Mouse (Mus musculus): ENCODE measurements around the gene Lemd1. TPM values are rescaled to one million over a fixed set of nuclear protein-coding genes. Genes with fewer than 3 reads are reported as not detected.
"Not testable (repeated sequence)": the region's sequence is repeated elsewhere in the genome, so short reads cannot be mapped to it uniquely, and the experiment has no call there.

The Lemd1 gene
- polyA plus RNA-seq, 1 experiment, result not detected

DNA sequence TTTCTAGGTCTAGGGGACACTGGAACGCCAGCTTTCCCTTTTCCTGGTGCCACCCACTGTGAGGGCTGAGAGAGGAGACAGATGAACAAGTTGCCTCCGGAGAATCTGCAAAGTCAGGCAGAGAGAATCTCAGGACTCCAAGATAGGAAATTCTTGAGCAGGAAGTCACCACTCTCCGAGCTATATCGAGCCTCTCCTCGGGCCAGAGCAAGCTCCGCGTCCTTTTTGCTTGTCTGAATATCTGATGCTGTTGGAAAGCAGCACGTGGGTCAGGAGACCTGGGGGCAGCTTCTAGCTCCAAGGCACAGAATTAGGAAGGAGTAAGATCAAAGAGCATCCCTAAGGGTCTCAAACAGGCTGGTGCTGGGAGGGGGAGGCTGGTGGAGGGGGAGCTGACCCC lies 37.5 kb upstream of the Lemd1 start:
- TF ChIP-seq POLR2A (IDR thresholded peaks at IDR 0.05; ENCODE audit: low read depth, low read length), result no peak
- TF ChIP-seq CTCF (IDR thresholded peaks at IDR 0.05; ENCODE audit: extremely low read depth, insufficient read depth, insufficient read length, insufficient replicate concordance), result no peak
- Histone ChIP-seq H3K4me1 (ENCODE audit: control insufficient read depth, insufficient read depth, insufficient read length) (no peaks in the 10 kb centered on the region), H3K27me3 (ENCODE audit: control insufficient read depth, insufficient read depth, low read length) (no peaks in the 10 kb centered on the region), H3K36me3 (ENCODE audit: control insufficient read depth, insufficient read depth, low read length) (no peaks in the 10 kb centered on the region), H3K27ac (ENCODE audit: insufficient read depth, low read length) (no peak overlapping the region), H3K4me3 (ENCODE audit: extremely low read depth, insufficient read depth, insufficient read length) (no peak overlapping the region)
- no peak for DNase-seq (ENCODE audit: low read depth in 1 of 2, low spot score in 2 of 2)
- WGBS, result 80% methylated on average over 8 of the region's 8 CpGs

DNA sequence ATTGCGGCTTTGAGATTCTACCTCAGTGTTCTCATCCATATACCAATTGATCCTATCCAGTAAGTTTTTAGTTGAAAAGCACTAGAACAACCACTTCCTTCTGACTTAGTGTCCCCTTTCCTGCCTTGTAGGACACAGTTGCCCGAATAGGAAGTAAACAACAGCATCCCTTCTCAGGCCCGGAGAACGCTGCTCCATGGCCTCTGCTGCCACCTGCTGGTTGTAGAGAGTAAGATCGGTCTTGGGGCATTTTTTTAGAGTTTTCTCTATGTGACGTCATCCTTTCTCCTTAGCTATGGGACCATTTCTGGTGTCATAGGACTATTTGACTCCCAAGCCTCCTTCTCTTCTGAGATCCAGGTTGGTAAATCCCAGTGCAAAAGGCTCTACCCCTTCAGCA lies 35.5 kb upstream of the Lemd1 start:
- H3K36me3 ChIP-seq (ENCODE audit: control insufficient read depth, insufficient read depth, low read length), result no peaks in the 10 kb centered on the region
- H3K4me3 ChIP-seq (ENCODE audit: extremely low read depth, insufficient read depth, insufficient read length), result no peak overlapping the region
- no peaks in the 10 kb centered on the region for H3K27me3 ChIP-seq (ENCODE audit: control insufficient read depth, insufficient read depth, low read length)
- H3K4me1 ChIP-seq (ENCODE audit: control insufficient read depth, insufficient read depth, insufficient read length), result no peaks in the 10 kb centered on the region
- DNase-seq (ENCODE audit: low read depth in 1 of 2, low spot score in 2 of 2), result peak; percentile 57 to 67
- H3K27ac ChIP-seq (ENCODE audit: insufficient read depth, low read length), result no peak overlapping the region
- TF ChIP-seq CTCF (IDR thresholded peaks at IDR 0.05; ENCODE audit: extremely low read depth, insufficient read depth, insufficient read length, insufficient replicate concordance), result peak; percentile 83; the same call in 1 of the 2 replicates
- TF ChIP-seq POLR2A (IDR thresholded peaks at IDR 0.05; ENCODE audit: low read depth, low read length), result no peak
- WGBS, result 13% methylated on average over 6 of the region's 6 CpGs

DNA sequence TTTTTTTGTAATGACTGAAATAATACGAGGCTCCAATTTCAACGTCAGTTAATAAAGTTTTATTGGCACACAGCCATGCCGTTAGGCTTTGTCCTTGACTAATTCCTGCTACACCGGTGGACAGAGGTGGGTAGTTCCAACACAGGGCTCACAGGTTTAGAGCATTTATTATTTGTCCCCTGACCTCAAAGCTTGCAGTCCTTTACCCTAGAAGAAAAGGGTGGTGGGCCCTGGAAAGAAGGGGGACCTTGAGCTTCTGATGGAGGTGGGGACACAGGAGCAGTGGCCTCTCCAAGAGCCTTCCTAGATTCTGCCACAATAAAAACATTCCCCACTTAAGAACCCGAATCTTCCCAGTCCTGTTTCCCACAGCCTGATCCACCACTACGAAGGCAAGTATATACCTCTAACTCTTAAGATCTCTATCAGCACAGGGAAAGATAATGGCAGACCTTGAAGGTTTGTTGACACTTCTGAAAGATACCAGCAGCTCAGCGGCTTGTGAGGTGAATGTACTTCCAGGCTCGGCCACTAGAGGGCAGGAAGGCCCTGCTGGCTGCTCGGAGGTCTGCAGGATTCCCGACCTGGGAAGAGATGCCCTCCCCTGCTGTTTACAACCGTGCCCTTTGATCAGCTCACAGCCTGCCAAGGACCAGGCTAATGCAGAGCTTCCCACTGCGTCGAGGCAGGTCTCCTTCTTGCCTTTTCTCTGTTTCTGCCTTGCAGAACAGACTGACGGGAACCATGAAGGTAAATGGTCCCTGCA lies 34.0 kb upstream of the Lemd1 start:
- Histone ChIP-seq H3K4me1 (ENCODE audit: control insufficient read depth, insufficient read depth, insufficient read length) (no peaks in the 10 kb centered on the region), H3K27me3 (ENCODE audit: control insufficient read depth, insufficient read depth, low read length) (no peaks in the 10 kb centered on the region), H3K27ac (ENCODE audit: insufficient read depth, low read length) (no peak overlapping the region), H3K36me3 (ENCODE audit: control insufficient read depth, insufficient read depth, low read length) (no peaks in the 10 kb centered on the region), H3K4me3 (ENCODE audit: extremely low read depth, insufficient read depth, insufficient read length) (no peak overlapping the region)
- DNase-seq (ENCODE audit: low read depth in 1 of 2, low spot score in 2 of 2), result peak in 1 of 2 experiments; percentile 69
- 31% methylated on average over 14 of the region's 14 CpGs for WGBS
- TF ChIP-seq CTCF (IDR thresholded peaks at IDR 0.05; ENCODE audit: extremely low read depth, insufficient read depth, insufficient read length, insufficient replicate concordance) (peak; percentile 91), POLR2A (IDR thresholded peaks at IDR 0.05; ENCODE audit: low read depth, low read length) (no peak)

DNA sequence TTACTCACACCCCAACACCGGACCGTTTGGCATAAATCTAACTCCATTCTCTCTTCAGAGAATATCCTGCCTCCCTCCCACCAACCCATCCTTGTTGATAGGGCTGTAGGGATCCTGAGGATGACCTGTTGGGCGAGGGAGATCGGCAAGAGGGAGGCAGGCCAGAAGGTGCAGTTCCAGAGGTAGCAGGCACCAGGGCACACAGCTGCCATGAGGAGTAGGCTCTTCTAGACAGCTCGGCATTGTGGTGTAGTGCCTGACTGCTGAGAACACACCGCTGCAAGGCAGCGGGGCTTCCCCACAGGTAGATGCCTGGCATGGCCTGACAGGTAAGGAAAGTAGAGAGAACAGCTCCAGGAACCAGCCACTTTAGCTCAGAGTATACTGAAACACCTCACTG lies 33.4 kb upstream of the Lemd1 start:
- Histone ChIP-seq H3K36me3 (ENCODE audit: control insufficient read depth, insufficient read depth, low read length) (no peaks in the 10 kb centered on the region), H3K27me3 (ENCODE audit: control insufficient read depth, insufficient read depth, low read length) (no peaks in the 10 kb centered on the region), H3K27ac (ENCODE audit: insufficient read depth, low read length) (no peak overlapping the region), H3K4me3 (ENCODE audit: extremely low read depth, insufficient read depth, insufficient read length) (no peak overlapping the region), H3K4me1 (ENCODE audit: control insufficient read depth, insufficient read depth, insufficient read length) (no peaks in the 10 kb centered on the region)
- DNase-seq (ENCODE audit: low read depth in 1 of 2, low spot score in 2 of 2), result no peak
- TF ChIP-seq POLR2A (IDR thresholded peaks at IDR 0.05; ENCODE audit: low read depth, low read length), result no peak
- TF ChIP-seq CTCF (IDR thresholded peaks at IDR 0.05; ENCODE audit: extremely low read depth, insufficient read depth, insufficient read length, insufficient replicate concordance), result no peak
- WGBS, result 61% methylated on average over 7 of the region's 7 CpGs

DNA sequence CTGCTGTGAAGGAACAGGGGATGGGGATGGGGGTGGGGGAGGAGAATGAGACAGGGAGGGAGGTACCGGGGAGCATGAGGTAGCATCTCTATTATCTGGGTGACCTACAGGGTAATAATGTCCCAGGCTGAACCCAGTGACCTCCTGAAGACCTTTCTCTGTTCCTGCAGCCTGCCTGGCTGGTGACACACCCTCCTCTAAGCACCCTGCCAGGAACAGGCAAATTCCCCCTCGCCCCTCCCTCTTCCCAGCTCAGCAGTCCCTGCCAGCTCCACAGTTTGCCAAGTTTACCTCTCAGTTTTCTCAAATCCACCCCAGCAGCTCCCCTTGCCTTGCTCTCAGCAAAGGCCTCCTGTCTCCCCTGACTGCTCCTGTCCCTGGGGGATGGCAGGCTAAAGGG lies 32.5 kb upstream of the Lemd1 start:
- no peak overlapping the region for H3K27ac ChIP-seq (ENCODE audit: insufficient read depth, low read length)

DNA sequence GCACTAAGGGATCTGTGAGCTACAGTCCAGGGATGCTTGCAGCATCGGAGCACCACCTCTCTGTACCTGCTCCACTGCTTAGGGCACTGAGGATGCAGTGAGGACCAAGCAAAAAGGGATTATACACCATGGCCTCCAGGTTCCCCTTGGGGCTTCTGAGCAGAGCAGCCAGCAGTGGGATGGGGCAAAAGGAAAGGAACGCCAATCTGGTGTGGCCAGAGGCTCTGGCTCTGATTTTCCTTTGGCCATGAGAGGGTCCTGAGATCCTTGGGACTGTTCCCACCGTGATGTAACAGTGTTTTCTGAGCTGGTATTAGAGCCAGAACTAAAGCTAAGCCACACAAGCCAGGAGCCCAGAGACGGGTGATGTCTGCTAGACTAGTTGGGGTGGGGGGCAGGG lies 31.6 kb upstream of the Lemd1 start:
- Histone ChIP-seq H3K27ac (ENCODE audit: insufficient read depth, low read length) (no peak overlapping the region), H3K36me3 (ENCODE audit: control insufficient read depth, insufficient read depth, low read length) (no peaks in the 10 kb centered on the region), H3K4me3 (ENCODE audit: extremely low read depth, insufficient read depth, insufficient read length) (no peak overlapping the region), H3K4me1 (ENCODE audit: control insufficient read depth, insufficient read depth, insufficient read length) (no peaks in the 10 kb centered on the region), H3K27me3 (ENCODE audit: control insufficient read depth, insufficient read depth, low read length) (no peaks in the 10 kb centered on the region)
- TF ChIP-seq CTCF (IDR thresholded peaks at IDR 0.05; ENCODE audit: extremely low read depth, insufficient read depth, insufficient read length, insufficient replicate concordance) (no peak), POLR2A (IDR thresholded peaks at IDR 0.05; ENCODE audit: low read depth, low read length) (no peak)
- 68% methylated on average over 4 of the region's 4 CpGs for WGBS
- no peak for DNase-seq (ENCODE audit: low read depth in 1 of 2, low spot score in 2 of 2)

More for the DNA sequence above, 32.5 kb upstream of the Lemd1 start:
- H3K36me3 ChIP-seq (ENCODE audit: control insufficient read depth, insufficient read depth, low read length), result no peaks in the 10 kb centered on the region
- H3K4me1 ChIP-seq (ENCODE audit: control insufficient read depth, insufficient read depth, insufficient read length), result no peaks in the 10 kb centered on the region
- no peak overlapping the region for H3K4me3 ChIP-seq (ENCODE audit: extremely low read depth, insufficient read depth, insufficient read length)
- WGBS, result 79% methylated on average over 2 of the region's 2 CpGs
- TF ChIP-seq POLR2A (IDR thresholded peaks at IDR 0.05; ENCODE audit: low read depth, low read length), result no peak
- TF ChIP-seq CTCF (IDR thresholded peaks at IDR 0.05; ENCODE audit: extremely low read depth, insufficient read depth, insufficient read length, insufficient replicate concordance), result no peak
- no peak for DNase-seq (ENCODE audit: low read depth in 1 of 2, low spot score in 2 of 2)
- no peaks in the 10 kb centered on the region for H3K27me3 ChIP-seq (ENCODE audit: control insufficient read depth, insufficient read depth, low read length)

DNA sequence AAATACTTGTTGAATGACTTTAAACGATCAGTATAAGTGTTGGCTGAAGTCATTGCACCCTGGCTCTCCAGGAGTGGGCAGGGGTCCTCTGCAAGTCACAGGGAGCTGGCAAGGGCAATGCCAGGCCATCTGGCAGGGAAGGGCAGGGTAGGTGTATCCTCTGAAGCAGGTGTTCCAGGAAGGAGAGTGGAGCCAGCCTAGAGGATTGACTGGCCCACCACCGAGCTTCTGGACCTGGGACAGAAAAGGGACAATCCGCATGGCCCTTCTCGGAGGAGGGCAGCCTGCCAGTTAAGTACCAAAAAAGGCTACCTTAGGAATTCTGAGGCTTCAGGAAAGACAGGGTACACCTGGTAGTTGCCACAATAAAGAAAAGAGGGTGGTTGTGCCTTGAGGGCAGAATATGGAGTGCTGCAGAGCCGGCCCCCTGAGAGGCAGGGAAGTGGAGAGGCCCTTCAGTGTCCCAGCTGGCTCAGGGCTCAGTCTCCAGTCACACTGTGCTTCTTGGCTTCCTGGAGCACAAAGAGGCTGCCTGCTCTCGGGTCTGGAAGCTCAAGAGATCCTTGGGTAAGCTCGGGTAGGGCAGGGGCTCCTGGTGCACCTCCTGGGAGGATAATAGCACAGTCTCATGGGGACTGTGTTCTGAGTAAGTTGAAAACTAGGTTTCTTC lies 29.9 kb upstream of the Lemd1 start:
- no peaks in the 10 kb centered on the region for H3K36me3 ChIP-seq (ENCODE audit: control insufficient read depth, insufficient read depth, low read length)
- H3K4me1 ChIP-seq (ENCODE audit: control insufficient read depth, insufficient read depth, insufficient read length), result no peaks in the 10 kb centered on the region
- no peak for DNase-seq (ENCODE audit: low read depth in 1 of 2, low spot score in 2 of 2)
- no peaks in the 10 kb centered on the region for H3K27me3 ChIP-seq (ENCODE audit: control insufficient read depth, insufficient read depth, low read length)
- H3K27ac ChIP-seq (ENCODE audit: insufficient read depth, low read length), result no peak overlapping the region
- no peak for TF ChIP-seq POLR2A (IDR thresholded peaks at IDR 0.05; ENCODE audit: low read depth, low read length)
- no peak for TF ChIP-seq CTCF (IDR thresholded peaks at IDR 0.05; ENCODE audit: extremely low read depth, insufficient read depth, insufficient read length, insufficient replicate concordance)
- WGBS, result 73% methylated on average over 7 of the region's 7 CpGs
- H3K4me3 ChIP-seq (ENCODE audit: extremely low read depth, insufficient read depth, insufficient read length), result no peak overlapping the region

DNA sequence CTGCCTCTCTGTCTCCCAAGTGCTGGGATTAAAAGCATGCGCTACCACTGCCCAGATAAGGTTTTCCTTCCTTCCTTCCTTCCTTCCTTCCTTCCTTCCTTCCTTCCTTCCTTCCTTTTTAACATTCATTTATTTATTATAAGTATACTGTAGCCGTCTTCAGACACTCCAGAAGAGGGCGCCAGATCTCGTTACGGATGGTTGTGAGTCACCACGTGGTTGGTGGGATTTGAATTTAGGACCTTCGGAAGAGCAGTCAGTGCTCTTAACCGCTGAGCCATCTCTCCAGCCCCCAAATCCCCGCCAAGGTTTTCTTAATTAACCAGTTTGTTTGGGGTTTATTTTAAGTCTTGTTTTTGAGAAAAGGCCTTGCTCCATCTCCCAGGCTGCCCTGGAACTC lies 28.6 kb upstream of the Lemd1 start:
- not testable (repeated sequence) for H3K36me3 ChIP-seq (ENCODE audit: control insufficient read depth, insufficient read depth, low read length); DNase-seq (ENCODE audit: low read depth in 1 of 2, low spot score in 2 of 2); H3K27ac ChIP-seq (ENCODE audit: insufficient read depth, low read length); H3K27me3 ChIP-seq (ENCODE audit: control insufficient read depth, insufficient read depth, low read length); H3K4me3 ChIP-seq (ENCODE audit: extremely low read depth, insufficient read depth, insufficient read length); H3K4me1 ChIP-seq (ENCODE audit: control insufficient read depth, insufficient read depth, insufficient read length)
- 50% methylated on average over 9 of the region's 9 CpGs for whole genome bisulfite sequencing

All from spleen, adult 2 months (tissue).